Mouse (Mus musculus) urinary bladder, postnatal 10 days (tissue): ENCODE data around the gene Cacna1h.

ENCODE experiments used
- DNase-seq: peaks from one replicate; pipeline ENCODE4 v3.0.0; 2022; ENCODE audit warnings: low spot score

Cacna1h gene

GRCm38 (mm10) chr17:25407352-25407751 lies 26.2 kb downstream of the Cacna1h start:
- no peak for DNase-seq

GRCm38 (mm10) chr17:25406011-25406441 lies 27.6 kb downstream of the Cacna1h start:
- DNase-seq: no peak

GRCm38 (mm10) chr17:25405224-25405895 lies 28.2 kb downstream of the Cacna1h start:
- no peak for DNase-seq

GRCm38 (mm10) chr17:25404190-25404589 lies 29.4 kb downstream of the Cacna1h start:
- DNase-seq: no peak

- DNase-seq: no peak
These were observed 31.4 kb downstream of the Cacna1h start for GRCm38 (mm10) chr17:25402224-25402623.

GRCm38 (mm10) chr17:25401491-25401890 lies 32.1 kb downstream of the Cacna1h start:
- no peak for DNase-seq

- no peak for DNase-seq
These were observed 33.1 kb downstream of the Cacna1h start for GRCm38 (mm10) chr17:25400443-25400842.

GRCm38 (mm10) chr17:25398520-25398838 lies 35.1 kb downstream of the Cacna1h start:
- no peak for DNase-seq

- peak; percentile 38 for DNase-seq
These were observed 35.6 kb downstream of the Cacna1h start for GRCm38 (mm10) chr17:25397804-25398519.

GRCm38 (mm10) chr17:25394526-25394925 lies 39.1 kb downstream of the Cacna1h start:
- no peak for DNase-seq

- DNase-seq: no peak
These were observed 59.6 kb downstream of the Cacna1h start for GRCm38 (mm10) chr17:25374011-25374410.

- DNase-seq: no peak
These were observed 61.1 kb downstream of the Cacna1h start for GRCm38 (mm10) chr17:25372491-25372890.

- no peak for DNase-seq
These were observed 64.6 kb downstream of the Cacna1h start, which contains the start of gene Tpsg1 for GRCm38 (mm10) chr17:25368973-25369372. Gene Tpsg1, plus strand, starts transcription at chr17:25369273.

GRCm38 (mm10) chr17:25366005-25366404 lies 67.6 kb downstream of the Cacna1h start, which contains the start of gene Tpsb2:
Gene Tpsb2, plus strand, starts transcription at chr17:25366305.
- DNase-seq: no peak

GRCm38 (mm10) chr17:25363726-25364125 lies 69.9 kb downstream of the Cacna1h start:
- no peak for DNase-seq

- DNase-seq: no peak
These were observed 72.3 kb downstream of the Cacna1h start for GRCm38 (mm10) chr17:25361291-25361690.

- no peak for DNase-seq
These were observed 88.1 kb downstream of the Cacna1h start, which contains the start of gene Tpsab1 for GRCm38 (mm10) chr17:25345462-25345861. Gene Tpsab1, minus strand, starts transcription at chr17:25345562.

- DNase-seq: no peak
These were observed 92.1 kb downstream of the Cacna1h start for GRCm38 (mm10) chr17:25341490-25341889.

GRCm38 (mm10) chr17:25340003-25340402 lies 93.6 kb downstream of the Cacna1h start:
- no peak for DNase-seq

- DNase-seq: no peak
These were observed 95.4 kb downstream of the Cacna1h start for GRCm38 (mm10) chr17:25338218-25338617.

- no peak for DNase-seq
These were observed 99.6 kb downstream of the Cacna1h start for GRCm38 (mm10) chr17:25333943-25334342.

- no peak for DNase-seq
These were observed 101.3 kb downstream of the Cacna1h start for GRCm38 (mm10) chr17:25332321-25332720.
